Mouse (Mus musculus) limb, embryonic 12.5 days (tissue): Measurements from ENCODE around the gene Hadhb. TPM values are rescaled to one million over a fixed set of nuclear protein-coding genes. Genes with fewer than 3 reads are reported as not detected.

ENCODE experiments used
- ATAC-seq: fragments of 200-750 bp; cut with Nextera tagmentation; 2 replicates; pipeline ENCODE4 v1.8.0; 2017; ENCODE audit warnings: low read depth, moderate TSS enrichment; ENCODE audit not compliant: insufficient number of reproducible peaks, insufficient read depth, low FRiP score, low TSS enrichment
- H3K27ac ChIP-seq: fragments of 300-500 bp; sonication (generic); 2 replicates; pipeline ENCODE4 v1.5.1; 2016; ENCODE audit warnings: mild to moderate bottlenecking, moderate library complexity
- H3K27me3 ChIP-seq: fragments of 300-500 bp; sonication (generic); 2 replicates; pipeline ENCODE4 v1.6.1; 2016; ENCODE audit warnings: mild to moderate bottlenecking, moderate library complexity
- H3K36me3 ChIP-seq: fragments of 300-500 bp; sonication (generic); 2 replicates; pipeline ENCODE4 v1.6.1; 2016; ENCODE audit warnings: mild to moderate bottlenecking, moderate library complexity
- H3K4me1 ChIP-seq: fragments of 300-500 bp; sonication (generic); replicated peaks from 2 replicates; pipeline ENCODE4 v1.6.1; 2016
- H3K4me2 ChIP-seq: fragments of 300-500 bp; sonication (generic); 2 replicates; pipeline ENCODE4 v1.6.1; 2016; ENCODE audit warnings: mild to moderate bottlenecking, moderate library complexity
- H3K4me3 ChIP-seq: fragments of 300-500 bp; sonication (generic); replicated peaks from 2 replicates; pipeline ENCODE4 v1.5.1; 2016; ENCODE audit warnings: mild to moderate bottlenecking
- H3K9ac ChIP-seq: fragments of 300-500 bp; sonication (generic); replicated peaks from 2 replicates; pipeline ENCODE4 v1.6.1; 2016; ENCODE audit warnings: mild to moderate bottlenecking, moderate library complexity
- H3K9me3 ChIP-seq: fragments of 300-500 bp; sonication (generic); 2 replicates; pipeline ENCODE4 v1.6.1; 2016; ENCODE audit warnings: mild to moderate bottlenecking, moderate library complexity
- WGBS: fragments of 180-500 bp; shearing (Covaris S2); methylation state at CpG from one replicate; pipeline ENCODE4 v1.1.7; 2016; 5-methylcytosine and 5-hydroxymethylcytosine counted together
- polyA plus RNA-seq: library from polyadenylated mRNA; unstranded; fragments of >200 nt; fragmentation: Nextera tagmentation; extraction: Ambion mirVana; gene quantifications from 2 replicates; pipeline ENCODE4 v1.2.1, GENCODE M21; 2016

Hadhb gene
- polyA plus RNA-seq, 1 experiment from 2014 or later = 124 TPM

- H3K9ac ChIP-seq = no peak overlapping the region
- H3K27me3 ChIP-seq = peaks cover 91% of the 10 kb centered on the region
- no peak overlapping the region for H3K4me2 ChIP-seq
- WGBS = 73% methylated on average over 3 of the region's 3 CpGs
- H3K4me1 ChIP-seq = peaks cover 36% of the 10 kb centered on the region
- ATAC-seq = no peak
- no peak overlapping the region for H3K4me3 ChIP-seq
- peaks cover 2% of the 10 kb centered on the region; the same call in 1 of the 2 replicates for H3K36me3 ChIP-seq
- no peak overlapping the region for H3K27ac ChIP-seq
- no peaks in the 10 kb centered on the region for H3K9me3 ChIP-seq
Measured at GRCm38 (mm10) chr5:30112533-30113068, 42.4 kb upstream of the Hadhb start.

- peaks cover 77% of the 10 kb centered on the region for H3K27me3 ChIP-seq
- peaks cover 29% of the 10 kb centered on the region for H3K4me1 ChIP-seq
- H3K4me2 ChIP-seq = peak overlapping the region; percentile 91
- peak; percentile 73 for ATAC-seq
- peak overlapping the region; percentile 65 for H3K9ac ChIP-seq
- no peaks in the 10 kb centered on the region for H3K9me3 ChIP-seq
- under 1% methylated on average over 101 of the region's 103 CpGs for WGBS
- H3K27ac ChIP-seq = 0 out of 2 replicates have a peak overlapping the region, but pooled peaks have one; percentile 17
- H3K36me3 ChIP-seq = peaks cover 17% of the 10 kb centered on the region
- H3K4me3 ChIP-seq = peak overlapping the region; percentile 61
Measured at GRCm38 (mm10) chr5:30113881-30114760, 40.9 kb upstream of the Hadhb start.

GRCm38 (mm10) chr5:30114761-30115140 is 40.3 kb upstream of the Hadhb start:
- Histone ChIP-seq H3K4me2 (peak overlapping the region; percentile 91), H3K4me1 (peaks cover 29% of the 10 kb centered on the region), H3K4me3 (peak overlapping the region; percentile 61), H3K27me3 (peaks cover 70% of the 10 kb centered on the region), H3K9ac (peak overlapping the region; percentile 65), H3K9me3 (no peaks in the 10 kb centered on the region), H3K27ac (no peak overlapping the region), H3K36me3 (peaks cover 23% of the 10 kb centered on the region)
- ATAC-seq = no peak
- 1% methylated on average over 28 of the region's 28 CpGs for WGBS

GRCm38 (mm10) chr5:30115718-30116117 is 39.3 kb upstream of the Hadhb start:
- H3K4me2 ChIP-seq = no peak overlapping the region
- peaks cover 61% of the 10 kb centered on the region for H3K27me3 ChIP-seq
- 22% methylated on average over 10 of the region's 10 CpGs for WGBS
- H3K4me3 ChIP-seq = no peak overlapping the region
- peaks cover 19% of the 10 kb centered on the region for H3K4me1 ChIP-seq
- H3K36me3 ChIP-seq = peaks cover 33% of the 10 kb centered on the region
- no peak for ATAC-seq
- no peaks in the 10 kb centered on the region for H3K9me3 ChIP-seq
- H3K9ac ChIP-seq = no peak overlapping the region
- no peak overlapping the region for H3K27ac ChIP-seq

GRCm38 (mm10) chr5:30118018-30118417 is 37.0 kb upstream of the Hadhb start:
- Histone ChIP-seq H3K4me2 (no peak overlapping the region), H3K4me3 (no peak overlapping the region), H3K9me3 (no peaks in the 10 kb centered on the region), H3K27ac (no peak overlapping the region), H3K9ac (no peak overlapping the region), H3K4me1 (peaks cover 10% of the 10 kb centered on the region), H3K36me3 (peaks cover 56% of the 10 kb centered on the region), H3K27me3 (peaks cover 38% of the 10 kb centered on the region)
- ATAC-seq = no peak
- 70% methylated on average over 1 of the region's 1 CpGs for WGBS

- 0 out of 2 replicates have a peak, but pooled peaks cover 3% of the 10 kb centered on the region for H3K4me1 ChIP-seq
- ATAC-seq = no peak
- no peak overlapping the region for H3K27ac ChIP-seq
- H3K36me3 ChIP-seq = peaks cover 67% of the 10 kb centered on the region
- no peak overlapping the region for H3K9ac ChIP-seq
- no peak overlapping the region for H3K4me2 ChIP-seq
- WGBS = 91% methylated on average over 6 of the region's 6 CpGs
- H3K9me3 ChIP-seq = no peaks in the 10 kb centered on the region
- no peak overlapping the region for H3K4me3 ChIP-seq
- H3K27me3 ChIP-seq = peaks cover 26% of the 10 kb centered on the region
Measured at GRCm38 (mm10) chr5:30119163-30119562, 35.9 kb upstream of the Hadhb start.

GRCm38 (mm10) chr5:30120106-30120505 is 34.9 kb upstream of the Hadhb start:
- no peaks in the 10 kb centered on the region for H3K4me1 ChIP-seq
- peaks cover 77% of the 10 kb centered on the region for H3K36me3 ChIP-seq
- H3K27ac ChIP-seq = no peak overlapping the region
- H3K9me3 ChIP-seq = no peaks in the 10 kb centered on the region
- WGBS = 85% methylated on average over 7 of the region's 7 CpGs
- peaks cover 18% of the 10 kb centered on the region for H3K27me3 ChIP-seq
- no peak for ATAC-seq
- H3K9ac ChIP-seq = no peak overlapping the region
- no peak overlapping the region for H3K4me2 ChIP-seq
- no peak overlapping the region for H3K4me3 ChIP-seq

GRCm38 (mm10) chr5:30122481-30122880 is 32.6 kb upstream of the Hadhb start:
- no peaks in the 10 kb centered on the region for H3K4me1 ChIP-seq
- peaks cover 99% of the 10 kb centered on the region for H3K36me3 ChIP-seq
- no peak overlapping the region for H3K9ac ChIP-seq
- H3K4me2 ChIP-seq = no peak overlapping the region
- H3K9me3 ChIP-seq = no peaks in the 10 kb centered on the region
- H3K27me3 ChIP-seq = no peaks in the 10 kb centered on the region
- ATAC-seq = no peak
- H3K27ac ChIP-seq = no peak overlapping the region
- no peak overlapping the region for H3K4me3 ChIP-seq
- WGBS = 86% methylated on average over 6 of the region's 6 CpGs

GRCm38 (mm10) chr5:30125587-30125986 is 29.5 kb upstream of the Hadhb start:
- Histone ChIP-seq H3K4me1 (no peaks in the 10 kb centered on the region), H3K4me3 (no peak overlapping the region), H3K4me2 (no peak overlapping the region), H3K9ac (no peak overlapping the region), H3K9me3 (no peaks in the 10 kb centered on the region), H3K27ac (no peak overlapping the region), H3K27me3 (no peaks in the 10 kb centered on the region), H3K36me3 (peaks cover 99% of the 10 kb centered on the region)
- no peak for ATAC-seq
- 53% methylated on average over 5 of the region's 5 CpGs for WGBS

GRCm38 (mm10) chr5:30126756-30127155 is 28.3 kb upstream of the Hadhb start:
- no peak overlapping the region for H3K9ac ChIP-seq
- H3K27me3 ChIP-seq = no peaks in the 10 kb centered on the region
- no peak for ATAC-seq
- H3K4me2 ChIP-seq = no peak overlapping the region
- no peak overlapping the region for H3K4me3 ChIP-seq
- 85% methylated on average over 7 of the region's 7 CpGs for WGBS
- peaks cover 93% of the 10 kb centered on the region for H3K36me3 ChIP-seq
- no peaks in the 10 kb centered on the region for H3K4me1 ChIP-seq
- no peaks in the 10 kb centered on the region for H3K9me3 ChIP-seq
- H3K27ac ChIP-seq = no peak overlapping the region

GRCm38 (mm10) chr5:30127921-30128597 is 27.0 kb upstream of the Hadhb start:
- no peaks in the 10 kb centered on the region for H3K27me3 ChIP-seq
- H3K9me3 ChIP-seq = no peaks in the 10 kb centered on the region
- no peak overlapping the region for H3K4me2 ChIP-seq
- H3K27ac ChIP-seq = no peak overlapping the region
- no peak overlapping the region for H3K9ac ChIP-seq
- no peak for ATAC-seq
- WGBS = 93% methylated on average over 13 of the region's 13 CpGs
- H3K4me1 ChIP-seq = no peaks in the 10 kb centered on the region
- H3K36me3 ChIP-seq = peaks cover 93% of the 10 kb centered on the region
- no peak overlapping the region for H3K4me3 ChIP-seq
